Mouse (Mus musculus): ENCODE results near the gene Uevld. TPM values are rescaled to one million over a fixed set of nuclear protein-coding genes. Genes with fewer than 3 reads are reported as not detected.
"Not testable (repeated sequence)": the region's sequence is repeated elsewhere in the genome, so short reads cannot be mapped to it uniquely, and the experiment has no call there.

Uevld gene
- polyA plus RNA-seq, 1 experiment from 2014 or later, result 11.0 TPM

GRCm38 (mm10) chr7:46997644-46998395, 39.5 kb upstream of the Uevld start:
- Histone ChIP-seq H3K27ac (ENCODE audit: low read length) (no peak overlapping the region), H3K4me2 (replicated peaks; ENCODE audit: low read depth, low read length) (no peak overlapping the region), H3K4me3 (ENCODE audit: low read length) (no peak overlapping the region), H3K9me3 (ENCODE audit: low read length) (no peaks in the 10 kb centered on the region), H3K4me1 (ENCODE audit: insufficient read depth, low read length) (peaks cover 17% of the 10 kb centered on the region; the same call in 1 of the 2 replicates), H3K27me3 (ENCODE audit: insufficient read depth, low read length) (no peaks in the 10 kb centered on the region), H3K9ac (replicated peaks; ENCODE audit: low read length) (no peak overlapping the region), H3K36me3 (ENCODE audit: insufficient read depth, low read length) (peaks cover 55% of the 10 kb centered on the region)
- WGBS, result 83% methylated on average over 21 of the region's 21 CpGs
- ATAC-seq (ENCODE audit: low FRiP score, low TSS enrichment), result no peak

- Histone ChIP-seq H3K9me3 (ENCODE audit: low read length) (no peaks in the 10 kb centered on the region), H3K27me3 (ENCODE audit: insufficient read depth, low read length) (no peaks in the 10 kb centered on the region), H3K27ac (ENCODE audit: low read length) (no peak overlapping the region), H3K36me3 (ENCODE audit: insufficient read depth, low read length) (peaks cover 58% of the 10 kb centered on the region), H3K4me2 (replicated peaks; ENCODE audit: low read depth, low read length) (no peak overlapping the region), H3K4me3 (ENCODE audit: low read length) (no peak overlapping the region), H3K4me1 (ENCODE audit: insufficient read depth, low read length) (peaks cover 12% of the 10 kb centered on the region; the same call in 1 of the 2 replicates), H3K9ac (replicated peaks; ENCODE audit: low read length) (no peak overlapping the region)
- WGBS, result 98% methylated on average over 4 of the region's 4 CpGs
- no peak for ATAC-seq (ENCODE audit: low FRiP score, low TSS enrichment)
Observed at GRCm38 (mm10) chr7:46997008-46997407, 38.7 kb upstream of the Uevld start.

- no peak overlapping the region for H3K9ac ChIP-seq (replicated peaks; ENCODE audit: low read length)
- H3K9me3 ChIP-seq (ENCODE audit: low read length), result no peaks in the 10 kb centered on the region
- no peak overlapping the region for H3K27ac ChIP-seq (ENCODE audit: low read length)
- H3K4me2 ChIP-seq (replicated peaks; ENCODE audit: low read depth, low read length), result no peak overlapping the region
- 0 out of 2 replicates have a peak, but pooled peaks cover 3% of the 10 kb centered on the region for H3K4me1 ChIP-seq (ENCODE audit: insufficient read depth, low read length)
- peaks cover 60% of the 10 kb centered on the region for H3K36me3 ChIP-seq (ENCODE audit: insufficient read depth, low read length)
- no peak overlapping the region for H3K4me3 ChIP-seq (ENCODE audit: low read length)
- ATAC-seq (ENCODE audit: low FRiP score, low TSS enrichment), result no peak
- WGBS, result 91% methylated on average over 3 of the region's 3 CpGs
- no peaks in the 10 kb centered on the region for H3K27me3 ChIP-seq (ENCODE audit: insufficient read depth, low read length)
Observed at GRCm38 (mm10) chr7:46995558-46995957, 37.2 kb upstream of the Uevld start.

GRCm38 (mm10) chr7:46993079-46993478, 34.8 kb upstream of the Uevld start:
- Histone ChIP-seq H3K36me3 (ENCODE audit: insufficient read depth, low read length) (peaks cover 52% of the 10 kb centered on the region), H3K4me3 (ENCODE audit: low read length) (no peak overlapping the region), H3K27ac (ENCODE audit: low read length) (no peak overlapping the region), H3K9me3 (ENCODE audit: low read length) (no peaks in the 10 kb centered on the region), H3K27me3 (ENCODE audit: insufficient read depth, low read length) (no peaks in the 10 kb centered on the region), H3K9ac (replicated peaks; ENCODE audit: low read length) (no peak overlapping the region), H3K4me2 (replicated peaks; ENCODE audit: low read depth, low read length) (no peak overlapping the region), H3K4me1 (ENCODE audit: insufficient read depth, low read length) (no peaks in the 10 kb centered on the region)
- no peak for ATAC-seq (ENCODE audit: low FRiP score, low TSS enrichment)
- 66% methylated on average over 8 of the region's 8 CpGs for WGBS

- H3K4me3 ChIP-seq (ENCODE audit: low read length); H3K9ac ChIP-seq (replicated peaks; ENCODE audit: low read length); H3K4me1 ChIP-seq (ENCODE audit: insufficient read depth, low read length); ATAC-seq (ENCODE audit: low FRiP score, low TSS enrichment); H3K4me2 ChIP-seq (replicated peaks; ENCODE audit: low read depth, low read length); H3K27me3 ChIP-seq (ENCODE audit: insufficient read depth, low read length); H3K9me3 ChIP-seq (ENCODE audit: low read length); H3K27ac ChIP-seq (ENCODE audit: low read length): not testable (repeated sequence)
- 81% methylated on average over 4 of the region's 4 CpGs for WGBS
- H3K36me3 ChIP-seq (ENCODE audit: insufficient read depth, low read length), result peaks cover 19% of the 10 kb centered on the region
Observed at GRCm38 (mm10) chr7:46989387-46989786, 31.1 kb upstream of the Uevld start.

GRCm38 (mm10) chr7:46987073-46987472, 28.7 kb upstream of the Uevld start:
- 28% methylated on average over 2 of the region's 2 CpGs for WGBS
- Histone ChIP-seq H3K27ac (ENCODE audit: low read length) (no peak overlapping the region), H3K36me3 (ENCODE audit: insufficient read depth, low read length) (peaks cover 2% of the 10 kb centered on the region), H3K27me3 (ENCODE audit: insufficient read depth, low read length) (no peaks in the 10 kb centered on the region), H3K9me3 (ENCODE audit: low read length) (no peaks in the 10 kb centered on the region), H3K4me2 (replicated peaks; ENCODE audit: low read depth, low read length) (no peak overlapping the region), H3K4me1 (ENCODE audit: insufficient read depth, low read length) (peaks cover 8% of the 10 kb centered on the region), H3K4me3 (ENCODE audit: low read length) (no peak overlapping the region), H3K9ac (replicated peaks; ENCODE audit: low read length) (no peak overlapping the region)
- peak; percentile 42; the same call in 1 of the 2 replicates for ATAC-seq (ENCODE audit: low FRiP score, low TSS enrichment)

- Histone ChIP-seq H3K4me2 (replicated peaks; ENCODE audit: low read depth, low read length) (no peak overlapping the region), H3K9me3 (ENCODE audit: low read length) (no peaks in the 10 kb centered on the region), H3K27ac (ENCODE audit: low read length) (no peak overlapping the region), H3K4me3 (ENCODE audit: low read length) (no peak overlapping the region), H3K27me3 (ENCODE audit: insufficient read depth, low read length) (no peaks in the 10 kb centered on the region), H3K9ac (replicated peaks; ENCODE audit: low read length) (no peak overlapping the region), H3K36me3 (ENCODE audit: insufficient read depth, low read length) (no peaks in the 10 kb centered on the region), H3K4me1 (ENCODE audit: insufficient read depth, low read length) (peaks cover 8% of the 10 kb centered on the region)
- 33% methylated on average over 5 of the region's 5 CpGs for WGBS
- ATAC-seq (ENCODE audit: low FRiP score, low TSS enrichment), result peak; percentile 23; the same call in 1 of the 2 replicates
Observed at GRCm38 (mm10) chr7:46986646-46987045, 28.3 kb upstream of the Uevld start.

- peaks cover 8% of the 10 kb centered on the region for H3K4me1 ChIP-seq (ENCODE audit: insufficient read depth, low read length)
- H3K27me3 ChIP-seq (ENCODE audit: insufficient read depth, low read length), result no peaks in the 10 kb centered on the region
- ATAC-seq (ENCODE audit: low FRiP score, low TSS enrichment), result no peak
- H3K27ac ChIP-seq (ENCODE audit: low read length), result no peak overlapping the region
- no peaks in the 10 kb centered on the region for H3K36me3 ChIP-seq (ENCODE audit: insufficient read depth, low read length)
- H3K4me2 ChIP-seq (replicated peaks; ENCODE audit: low read depth, low read length), result no peak overlapping the region
- no peaks in the 10 kb centered on the region for H3K9me3 ChIP-seq (ENCODE audit: low read length)
- no peak overlapping the region for H3K4me3 ChIP-seq (ENCODE audit: low read length)
- WGBS, result 38% methylated on average over 8 of the region's 8 CpGs
- H3K9ac ChIP-seq (replicated peaks; ENCODE audit: low read length), result no peak overlapping the region
Observed at GRCm38 (mm10) chr7:46985718-46986505, 27.6 kb upstream of the Uevld start.

- 91% methylated on average over 3 of the region's 3 CpGs for WGBS
- Histone ChIP-seq H3K4me2 (replicated peaks; ENCODE audit: low read depth, low read length) (no peak within 1 kb of the TSS), H3K4me1 (ENCODE audit: insufficient read depth, low read length) (peaks cover 8% of the 10 kb centered on the region), H3K36me3 (ENCODE audit: insufficient read depth, low read length) (no peaks in the 10 kb centered on the region), H3K9ac (replicated peaks; ENCODE audit: low read length) (no peak within 1 kb of the TSS), H3K27me3 (ENCODE audit: insufficient read depth, low read length) (no peaks in the 10 kb centered on the region), H3K9me3 (ENCODE audit: low read length) (no peaks in the 10 kb centered on the region), H3K27ac (ENCODE audit: low read length) (no peak within 1 kb of the TSS), H3K4me3 (ENCODE audit: low read length) (no peak within 1 kb of the TSS)
- ATAC-seq (ENCODE audit: low FRiP score, low TSS enrichment), result no peak
Observed at GRCm38 (mm10) chr7:46983280-46983679, 25.0 kb upstream of the Uevld start, which contains the start of gene Gm9999. TSS of gene Gm9999 (plus strand) at chr7:46983580.

GRCm38 (mm10) chr7:46975456-46975855, 17.1 kb upstream of the Uevld start:
- 0 out of 2 replicates have a peak, but pooled peaks cover 2% of the 10 kb centered on the region for H3K9me3 ChIP-seq (ENCODE audit: low read length)
- no peak overlapping the region for H3K9ac ChIP-seq (replicated peaks; ENCODE audit: low read length)
- 86% methylated on average over 11 of the region's 11 CpGs for WGBS
- no peaks in the 10 kb centered on the region for H3K36me3 ChIP-seq (ENCODE audit: insufficient read depth, low read length)
- ATAC-seq (ENCODE audit: low FRiP score, low TSS enrichment), result no peak
- H3K4me1 ChIP-seq (ENCODE audit: insufficient read depth, low read length), result no peaks in the 10 kb centered on the region
- H3K27ac ChIP-seq (ENCODE audit: low read length), result no peak overlapping the region
- H3K4me3 ChIP-seq (ENCODE audit: low read length), result no peak overlapping the region
- no peaks in the 10 kb centered on the region for H3K27me3 ChIP-seq (ENCODE audit: insufficient read depth, low read length)
- no peak overlapping the region for H3K4me2 ChIP-seq (replicated peaks; ENCODE audit: low read depth, low read length)

Measured in kidney, embryonic 16.5 days (tissue).